Mouse (Mus musculus) midbrain, embryonic 16.5 days (tissue): ENCODE results near the gene Myh7. TPM values are rescaled to one million over a fixed set of nuclear protein-coding genes. Genes with fewer than 3 reads are reported as not detected.
"Not testable (repeated sequence)": the region's sequence is repeated elsewhere in the genome, so short reads cannot be mapped to it uniquely, and the experiment has no call there.

Experiments used
- ATAC-seq: fragments of 200-750 bp; cut with Nextera tagmentation; 2 replicates; pipeline ENCODE4 v1.8.0; 2017; ENCODE audit warnings: moderate TSS enrichment
- H3K27ac ChIP-seq: fragments of 300-500 bp; sonication (generic); 2 replicates; pipeline ENCODE4 v1.5.1; 2014; ENCODE audit warnings: mild to moderate bottlenecking, low read length, mixed read lengths
- H3K27me3 ChIP-seq: fragments of 300-500 bp; sonication (generic); 2 replicates; pipeline ENCODE4 v1.6.1; 2014; ENCODE audit warnings: low read depth, low read length, mixed read lengths; ENCODE audit not compliant: control insufficient read depth, insufficient read depth
- H3K36me3 ChIP-seq: fragments of 300-500 bp; sonication (generic); 2 replicates; pipeline ENCODE4 v1.6.1; 2014; ENCODE audit warnings: mild to moderate bottlenecking, low read length, moderate library complexity, mixed read lengths; ENCODE audit not compliant: control insufficient read depth, insufficient read depth
- H3K4me1 ChIP-seq: fragments of 300-500 bp; sonication (generic); 2 replicates; pipeline ENCODE4 v1.6.1; 2014; ENCODE audit warnings: mild to moderate bottlenecking, low read length, mixed read lengths; ENCODE audit not compliant: control insufficient read depth, insufficient read depth
- H3K4me2 ChIP-seq: fragments of 300-500 bp; sonication (generic); 2 replicates; pipeline ENCODE4 v1.6.1; 2014; ENCODE audit warnings: mild to moderate bottlenecking, low read length, mixed read lengths
- H3K4me3 ChIP-seq: fragments of 300-500 bp; sonication (generic); 2 replicates; pipeline ENCODE4 v1.5.1; 2014; ENCODE audit warnings: low read depth, mild to moderate bottlenecking, low read length, moderate library complexity, mixed read lengths
- H3K9ac ChIP-seq: fragments of 300-500 bp; sonication (generic); 2 replicates; pipeline ENCODE4 v1.6.1; 2014; ENCODE audit warnings: low read depth, low read length, mixed read lengths
- H3K9me3 ChIP-seq: fragments of 300-500 bp; sonication (generic); replicated peaks from 2 replicates; pipeline ENCODE4 v1.6.1; 2014; ENCODE audit warnings: mild to moderate bottlenecking, low read length, mixed read lengths; ENCODE audit not compliant: control insufficient read depth, poor library complexity, severe bottlenecking
- WGBS: fragments of 180-500 bp; shearing (Covaris S2); extraction: QIAGEN DNeasy Blood & Tissue Kit; methylation state at CpG from one replicate; pipeline ENCODE4 v1.1.7; 2014; 5-methylcytosine and 5-hydroxymethylcytosine counted together
- polyA plus RNA-seq: library from polyadenylated mRNA; unstranded; fragments of >200 nt; fragmentation: Nextera tagmentation; extraction: Ambion mirVana; gene quantifications from 2 replicates; pipeline ENCODE4 v1.2.1, GENCODE M21; 2015

The Myh7 gene
- polyA plus RNA-seq, 1 experiment from 2014 or later: 7.7 TPM

- Histone ChIP-seq H3K4me3 (no peak overlapping the region), H3K4me1 (peaks cover 21% of the 10 kb centered on the region), H3K27ac (peak overlapping the region; percentile 82), H3K9ac (no peak overlapping the region), H3K9me3 (no peaks in the 10 kb centered on the region), H3K4me2 (no peak overlapping the region), H3K36me3 (no peaks in the 10 kb centered on the region), H3K27me3 (no peaks in the 10 kb centered on the region)
- peak; percentile 59; the same call in 1 of the 2 replicates for ATAC-seq
- WGBS: 77% methylated on average over 8 of the region's 8 CpGs
Measured at GRCm38 (mm10) chr14:54989886-54990441, 4.5 kb downstream of the Myh7 start.

GRCm38 (mm10) chr14:54988882-54989281 lies 5.5 kb downstream of the Myh7 start:
- no peaks in the 10 kb centered on the region for H3K36me3 ChIP-seq
- 92% methylated on average over 13 of the region's 13 CpGs for WGBS
- no peaks in the 10 kb centered on the region for H3K27me3 ChIP-seq
- H3K27ac ChIP-seq: no peak overlapping the region
- H3K9me3 ChIP-seq: no peaks in the 10 kb centered on the region
- H3K4me3 ChIP-seq: no peak overlapping the region
- no peak for ATAC-seq
- H3K4me1 ChIP-seq: peaks cover 10% of the 10 kb centered on the region
- H3K4me2 ChIP-seq: no peak overlapping the region
- H3K9ac ChIP-seq: no peak overlapping the region

- not testable (repeated sequence) for H3K4me1 ChIP-seq, H3K36me3 ChIP-seq, H3K27me3 ChIP-seq, H3K4me3 ChIP-seq, H3K9me3 ChIP-seq, ATAC-seq, H3K4me2 ChIP-seq, H3K9ac ChIP-seq, H3K27ac ChIP-seq
- 92% methylated on average over 9 of the region's 9 CpGs for WGBS
Measured at GRCm38 (mm10) chr14:54988350-54988874, 6.0 kb downstream of the Myh7 start.

- Histone ChIP-seq H3K36me3 (no peaks in the 10 kb centered on the region), H3K9ac (no peak overlapping the region), H3K4me3 (no peak overlapping the region), H3K27ac (no peak overlapping the region), H3K4me2 (no peak overlapping the region), H3K4me1 (no peaks in the 10 kb centered on the region), H3K27me3 (no peaks in the 10 kb centered on the region), H3K9me3 (no peaks in the 10 kb centered on the region)
- 98% methylated on average over 7 of the region's 7 CpGs for WGBS
- no peak for ATAC-seq
Measured at GRCm38 (mm10) chr14:54981934-54982333, 12.5 kb downstream of the Myh7 start.

- WGBS: 89% methylated on average over 8 of the region's 8 CpGs
- Histone ChIP-seq H3K36me3 (no peaks in the 10 kb centered on the region), H3K9me3 (no peaks in the 10 kb centered on the region), H3K9ac (no peak overlapping the region), H3K4me1 (peaks cover 11% of the 10 kb centered on the region), H3K27ac (no peak overlapping the region), H3K27me3 (no peaks in the 10 kb centered on the region), H3K4me2 (no peak overlapping the region), H3K4me3 (no peak overlapping the region)
- no peak for ATAC-seq
Measured at GRCm38 (mm10) chr14:54978664-54979063, 15.8 kb downstream of the Myh7 start.

- 81% methylated on average over 1 of the region's 1 CpGs for WGBS
Measured at GRCm38 (mm10) chr14:54976633-54977032, 17.8 kb downstream of the Myh7 start, which contains the start of gene Gm17428. Gm17428 (plus strand) TSS chr14:54976933.

GRCm38 (mm10) chr14:54974068-54974791 lies 20.2 kb downstream of the Myh7 start:
- 63% methylated on average over 6 of the region's 6 CpGs for WGBS
- no peak overlapping the region for H3K9ac ChIP-seq
- no peak overlapping the region for H3K4me2 ChIP-seq
- H3K9me3 ChIP-seq: no peaks in the 10 kb centered on the region
- peaks cover 14% of the 10 kb centered on the region for H3K4me1 ChIP-seq
- H3K4me3 ChIP-seq: no peak overlapping the region
- no peaks in the 10 kb centered on the region for H3K27me3 ChIP-seq
- ATAC-seq: peak; percentile 74
- H3K36me3 ChIP-seq: no peaks in the 10 kb centered on the region
- H3K27ac ChIP-seq: peak overlapping the region; percentile 82

More at GRCm38 (mm10) chr14:54976633-54977032, 17.8 kb downstream of the Myh7 start, which contains the start of gene Gm17428:
- no peak within 1 kb of the TSS for H3K27ac ChIP-seq
- ATAC-seq: no peak
- H3K9ac ChIP-seq: no peak within 1 kb of the TSS
- no peak within 1 kb of the TSS for H3K4me3 ChIP-seq
- no peak within 1 kb of the TSS for H3K4me2 ChIP-seq
- H3K36me3 ChIP-seq: no peaks in the 10 kb centered on the region
- no peaks in the 10 kb centered on the region for H3K9me3 ChIP-seq
- H3K4me1 ChIP-seq: peaks cover 14% of the 10 kb centered on the region
- H3K27me3 ChIP-seq: no peaks in the 10 kb centered on the region

GRCm38 (mm10) chr14:54972786-54973185 lies 21.6 kb downstream of the Myh7 start:
- 93% methylated on average over 7 of the region's 11 CpGs for WGBS
- not testable (repeated sequence) for H3K9me3 ChIP-seq, H3K9ac ChIP-seq, H3K36me3 ChIP-seq, H3K4me3 ChIP-seq, ATAC-seq, H3K27me3 ChIP-seq, H3K4me2 ChIP-seq
- H3K4me1 ChIP-seq: peaks cover 14% of the 10 kb centered on the region
- H3K27ac ChIP-seq: peak overlapping the region; percentile 81; the same call in 1 of the 2 replicates

GRCm38 (mm10) chr14:54968344-54968743 lies 26.1 kb downstream of the Myh7 start:
- Histone ChIP-seq H3K4me3 (no peak overlapping the region), H3K27ac (no peak overlapping the region), H3K36me3 (no peaks in the 10 kb centered on the region), H3K4me2 (no peak overlapping the region), H3K4me1 (peaks cover under 1% of the 10 kb centered on the region; the same call in 1 of the 2 replicates), H3K27me3 (no peaks in the 10 kb centered on the region; the same call in 1 of the 2 replicates), H3K9me3 (no peaks in the 10 kb centered on the region), H3K9ac (no peak overlapping the region)
- ATAC-seq: no peak
